Mouse (Mus musculus): ENCODE measurements around the gene Sdccag8.

DNA sequence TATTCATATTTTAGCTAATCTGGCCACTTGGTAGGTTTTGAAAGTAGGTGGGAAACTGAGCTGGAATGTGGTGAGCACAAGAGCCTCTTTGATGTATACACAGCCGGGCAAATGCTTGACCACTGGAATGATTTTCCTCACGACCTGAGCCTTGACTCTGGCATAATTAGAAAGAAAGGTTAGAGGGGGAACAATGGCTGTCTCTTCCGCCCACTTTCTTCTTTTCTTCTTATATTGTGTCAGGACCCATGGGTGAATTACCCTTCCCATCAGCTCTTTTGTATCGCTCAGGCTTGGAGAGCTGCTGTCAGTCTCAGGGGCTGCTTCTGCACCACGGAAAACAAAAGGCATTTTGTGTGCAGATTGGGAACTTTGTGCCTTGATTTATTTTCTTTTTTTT, 65.6 kb downstream of the Sdccag8 start:
- no peak for TF ChIP-seq CTCF (conservative IDR thresholded peaks at IDR 0.05; ENCODE audit: insufficient read depth, insufficient read length, low read depth, low read length)
- no peak for TF ChIP-seq POLR2A (IDR thresholded peaks at IDR 0.05; ENCODE audit: low read depth, low read length)
